Mouse (Mus musculus) kidney, adult 2 months (tissue): ENCODE measurements at regions not wholly inside any gene's neighbourhood (a gene's known extent, or its start where the extent isn't known, plus 50 kb on each side); places are given as distances from the start of the nearest gene placed in this dataset.

Experiments used
- DNase-seq: peaks from one replicate; pipeline ENCODE4 v3.0.0; 2021
- H3K27ac ChIP-seq: fragments of 200-500 bp; 2 replicates; pipeline ENCODE4 v1.5.1; 2012; ENCODE audit warnings: low read depth, low read length, control low read depth, inconsistent platforms; ENCODE audit not compliant: insufficient read depth
- H3K27me3 ChIP-seq: fragments of 200-500 bp; replicated peaks from 2 replicates; pipeline ENCODE4 v1.6.1; 2012; ENCODE audit warnings: mild to moderate bottlenecking, moderate library complexity, low read length, inconsistent platforms; ENCODE audit not compliant: control insufficient read depth, insufficient read depth
- H3K36me3 ChIP-seq: fragments of 200-500 bp; 2 replicates; pipeline ENCODE4 v1.6.1; 2012; ENCODE audit warnings: mild to moderate bottlenecking, moderate library complexity, low read length, inconsistent platforms; ENCODE audit not compliant: control insufficient read depth, insufficient read depth
- H3K4me1 ChIP-seq: fragments of 200-500 bp; 2 replicates; pipeline ENCODE4 v1.6.1; 2011; ENCODE audit warnings: low read length; ENCODE audit not compliant: control insufficient read depth, insufficient read depth
- H3K4me3 ChIP-seq: fragments of 200-500 bp; 2 replicates; pipeline ENCODE4 v1.5.1; 2011; ENCODE audit warnings: mild to moderate bottlenecking, low read depth, low read length, control low read depth; ENCODE audit not compliant: insufficient read depth
- CTCF ChIP-seq: fragments of 200-500 bp; conservative IDR thresholded peaks from 2 replicates; pipeline ENCODE4 v1.5.1; 2011; ENCODE audit warnings: low read depth, mild to moderate bottlenecking, control low read depth, low read length, moderate library complexity, mixed read lengths; ENCODE audit not compliant: insufficient read depth, insufficient read length
- POLR2A ChIP-seq: fragments of 200-500 bp; IDR thresholded peaks from one replicate; pipeline ENCODE4 v1.6.1; 2011; ENCODE audit warnings: low read depth, low read length, control low read depth
- WGBS: fragments of 180-500 bp; shearing (Covaris S2); methylation state at CpG from one replicate; pipeline ENCODE4 v1.1.7; 2018; 5-methylcytosine and 5-hydroxymethylcytosine counted together

DNA sequence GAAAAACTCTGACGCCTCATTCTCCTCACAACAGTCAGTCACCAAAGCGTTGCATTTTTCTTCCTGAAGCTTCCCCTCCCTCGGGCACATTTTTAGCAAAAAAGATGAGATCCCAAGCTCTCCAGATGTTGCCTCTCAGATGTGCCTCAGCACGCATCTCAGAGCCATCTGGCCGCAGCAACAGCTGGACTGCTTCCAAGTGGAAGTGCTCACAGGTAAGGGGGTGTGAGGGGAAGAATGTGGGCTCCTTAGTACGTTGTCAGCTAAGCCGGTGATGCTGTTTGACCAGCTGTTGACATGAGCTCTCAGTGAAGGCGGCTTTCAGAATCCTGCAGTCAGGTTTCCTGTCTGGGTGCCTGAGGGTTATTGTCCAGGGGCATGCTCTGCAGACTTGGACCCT, 58.2 kb upstream of the Vangl1 start:
- WGBS, result 36% methylated on average over 8 of the region's 8 CpGs
- H3K27me3 ChIP-seq, result no peaks in the 10 kb centered on the region
- no peaks in the 10 kb centered on the region for H3K36me3 ChIP-seq
- DNase-seq, result no peak
- no peak overlapping the region for H3K27ac ChIP-seq
- H3K4me3 ChIP-seq, result no peak overlapping the region
- H3K4me1 ChIP-seq, result no peaks in the 10 kb centered on the region
- TF ChIP-seq POLR2A (no peak), CTCF (no peak)

DNA sequence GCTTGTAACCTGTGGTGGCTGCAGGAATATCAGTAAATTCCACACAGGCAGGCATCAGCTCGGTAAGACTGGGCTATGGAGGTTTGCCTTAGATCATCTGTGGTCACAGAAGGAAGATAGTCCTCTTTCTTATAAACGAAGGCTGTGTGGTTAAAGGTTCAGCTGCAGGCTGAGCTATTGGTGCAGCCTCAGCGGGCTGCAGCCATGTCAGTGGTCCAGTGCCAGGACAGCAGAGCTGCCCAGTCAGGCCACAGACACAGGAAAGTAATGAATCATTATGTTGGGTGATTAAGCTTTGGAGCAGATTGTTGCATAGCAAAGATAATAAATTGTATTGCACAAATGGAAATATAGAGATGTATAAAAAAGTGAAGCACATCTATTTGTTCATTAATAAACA, 57.0 kb upstream of the Vangl1 start:
- H3K4me1 ChIP-seq, result no peaks in the 10 kb centered on the region
- H3K27me3 ChIP-seq, result no peaks in the 10 kb centered on the region
- TF ChIP-seq CTCF, result no peak
- TF ChIP-seq POLR2A, result no peak
- no peak overlapping the region for H3K4me3 ChIP-seq
- no peak for DNase-seq
- no peak overlapping the region for H3K27ac ChIP-seq
- H3K36me3 ChIP-seq, result no peaks in the 10 kb centered on the region
- 59% methylated on average over 3 of the region's 3 CpGs for WGBS
